Mouse (Mus musculus) kidney, adult 18-20 months (tissue): Measurements from ENCODE around the gene Mylpf.
A peak's percentile ranks its signal among the peaks of the same experiment; 100 is the strongest.
"Not testable (repeated sequence)": the region's sequence is repeated elsewhere in the genome, so short reads cannot be mapped to it uniquely, and the experiment has no call there.

ENCODE experiments used
- DNase-seq: peaks from one replicate; pipeline ENCODE4 v3.0.0; 2021

Gene Mylpf

DNA sequence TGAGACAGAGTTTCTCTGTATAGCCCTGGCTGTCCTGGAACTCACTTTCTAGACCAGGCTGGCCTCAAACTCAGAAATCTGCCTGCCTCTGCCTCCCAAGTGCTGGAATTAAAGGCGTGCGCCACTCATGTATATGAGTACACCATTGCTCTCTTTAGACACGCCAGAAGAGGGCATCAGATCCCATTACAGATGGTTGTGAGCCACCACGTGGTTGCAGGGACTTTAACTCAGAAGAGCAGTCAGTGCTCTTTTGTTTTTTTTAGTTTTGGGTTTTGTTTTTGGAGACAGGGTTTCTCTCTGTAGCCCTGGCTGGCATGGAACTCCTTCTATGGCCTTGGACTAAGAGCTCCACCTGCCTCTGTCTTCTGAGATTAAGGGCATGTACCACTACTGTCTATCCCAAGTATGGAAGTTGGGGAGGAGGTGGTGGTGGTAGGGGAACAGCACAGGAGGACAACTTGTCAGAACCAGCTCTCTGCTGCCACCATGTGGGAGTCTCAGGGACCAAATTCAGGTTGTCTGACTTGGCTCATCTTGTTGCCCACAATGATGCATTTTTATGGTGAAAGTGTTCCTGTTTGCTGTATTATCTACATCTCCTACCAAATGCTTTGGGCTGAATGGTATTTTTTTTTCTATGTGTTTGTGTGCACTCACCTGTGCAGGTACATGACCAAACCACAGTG, 20.1 kb downstream of the Mylpf start:
- DNase-seq = peak; percentile 81

DNA sequence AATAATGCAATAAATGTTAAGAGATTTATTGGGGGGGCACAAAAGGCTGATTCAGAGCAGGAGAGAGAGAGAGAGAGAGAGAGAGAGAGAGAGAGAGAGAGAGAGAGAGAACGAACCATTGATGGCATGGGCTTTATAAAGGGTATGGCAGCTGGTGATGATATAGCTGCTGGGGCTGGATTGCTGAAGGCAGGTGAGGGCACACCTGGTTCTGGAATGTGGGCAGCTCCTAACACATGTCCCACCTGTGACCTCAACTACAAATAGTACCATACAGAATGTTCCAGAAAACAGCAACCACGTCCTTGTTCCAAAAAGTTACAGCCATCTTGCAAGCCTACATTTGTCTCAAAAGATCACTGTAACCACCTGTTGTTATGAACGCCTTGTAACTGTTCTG, 22.7 kb downstream of the Mylpf start:
- no peak for DNase-seq

DNA sequence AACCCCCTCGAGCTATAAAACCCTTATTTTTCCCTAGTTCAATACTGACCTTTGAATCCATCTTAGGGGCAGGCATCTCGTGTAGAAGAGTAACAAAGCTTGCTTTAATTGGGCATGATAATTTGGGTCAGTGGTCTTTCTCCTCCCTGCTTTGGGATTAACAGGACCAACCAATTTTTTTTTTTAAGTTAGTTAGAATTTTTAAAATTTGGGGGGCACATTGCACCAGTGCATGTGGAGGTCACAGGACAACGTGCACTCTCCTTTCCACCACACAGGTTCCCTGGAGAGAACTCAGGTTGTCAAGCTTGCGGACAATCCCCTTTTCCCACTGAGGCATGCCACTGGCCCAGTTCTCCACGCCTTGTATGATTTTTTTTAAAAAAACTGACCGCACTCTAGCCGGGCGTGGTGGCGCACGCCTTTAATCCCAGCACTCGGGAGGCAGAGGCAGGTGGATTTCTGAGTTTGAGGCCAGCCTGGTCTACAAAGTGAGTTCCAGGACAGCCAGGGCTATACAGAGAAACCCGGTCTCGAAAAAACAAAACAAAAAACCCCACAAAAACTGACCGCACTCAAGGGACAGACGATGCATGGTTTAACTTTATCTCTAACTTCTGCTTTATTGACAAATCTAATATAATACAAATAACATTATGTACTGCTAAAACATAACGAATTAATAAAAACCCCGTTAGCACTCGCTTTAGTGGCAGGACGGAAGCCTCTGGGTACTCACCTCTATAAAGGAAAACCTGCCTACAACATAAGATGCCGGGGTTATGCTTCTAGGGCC, 23.3 kb downstream of the Mylpf start:
- DNase-seq = no peak

DNA sequence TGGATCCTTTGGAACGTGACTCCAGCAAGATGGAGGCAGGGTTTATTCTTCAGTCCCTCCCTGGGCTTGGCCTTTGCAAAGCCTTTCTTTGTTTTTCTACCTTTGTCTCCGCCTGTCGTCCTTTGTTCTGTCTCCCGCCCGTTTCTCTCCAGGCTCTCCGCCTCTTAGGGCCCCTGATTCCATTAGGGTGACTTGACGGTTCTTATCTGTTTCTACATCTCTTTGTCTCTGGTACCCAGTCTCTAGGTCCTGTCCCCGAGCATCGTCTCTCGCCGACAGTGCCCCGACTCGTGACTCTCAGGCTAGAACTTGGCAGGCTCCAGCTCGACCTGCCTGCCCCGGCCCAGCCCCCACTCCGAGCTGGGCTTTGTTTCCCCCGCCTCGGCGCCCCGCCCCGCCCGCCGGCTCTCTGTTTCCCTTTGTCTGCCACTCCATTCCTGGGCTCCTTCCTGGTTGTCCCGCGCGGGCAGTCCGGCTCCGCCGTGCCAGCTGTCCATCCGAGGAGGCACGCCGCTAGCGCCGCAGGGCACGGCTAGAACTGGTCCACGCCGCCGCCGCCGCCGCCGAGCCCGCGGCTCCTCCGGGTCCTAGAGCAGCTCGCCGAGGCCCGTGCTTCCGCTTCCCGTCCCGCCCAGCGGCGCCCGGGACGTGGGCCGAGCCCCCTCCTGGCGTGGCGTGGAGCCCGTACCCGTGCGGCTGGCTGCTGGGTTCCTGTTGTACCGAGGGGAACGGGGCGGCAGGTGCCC, 24.1 kb downstream of the Mylpf start, which contains the start of the genes Zfp553 and Sept1:
Gene Zfp553 (plus strand): TSS at position 440 of the 746 bp plus-strand sequence.
Gene Sept1 (minus strand): TSS at position 509 of the 746 bp plus-strand sequence.
- DNase-seq = peak; percentile 91

DNA sequence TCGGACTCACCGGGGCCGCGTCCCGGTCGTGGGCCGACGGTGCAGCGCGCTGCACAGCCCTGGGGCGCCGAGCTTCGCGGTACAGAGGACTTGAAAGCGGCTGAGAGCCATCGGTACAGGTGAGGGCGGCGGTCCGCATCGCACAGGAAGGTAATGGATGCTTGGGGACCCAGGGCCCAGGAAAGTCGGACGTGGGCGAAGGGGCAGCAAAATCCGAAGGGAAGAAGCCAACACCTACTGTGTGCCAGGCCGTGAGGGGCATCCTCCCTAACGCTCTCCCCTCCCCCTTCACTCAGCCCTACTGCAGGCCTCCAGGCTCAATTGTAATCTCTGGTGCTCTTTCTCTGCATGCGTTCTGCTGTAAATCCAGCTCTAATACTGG, 24.7 kb downstream of the Mylpf start:
- DNase-seq = no peak

DNA sequence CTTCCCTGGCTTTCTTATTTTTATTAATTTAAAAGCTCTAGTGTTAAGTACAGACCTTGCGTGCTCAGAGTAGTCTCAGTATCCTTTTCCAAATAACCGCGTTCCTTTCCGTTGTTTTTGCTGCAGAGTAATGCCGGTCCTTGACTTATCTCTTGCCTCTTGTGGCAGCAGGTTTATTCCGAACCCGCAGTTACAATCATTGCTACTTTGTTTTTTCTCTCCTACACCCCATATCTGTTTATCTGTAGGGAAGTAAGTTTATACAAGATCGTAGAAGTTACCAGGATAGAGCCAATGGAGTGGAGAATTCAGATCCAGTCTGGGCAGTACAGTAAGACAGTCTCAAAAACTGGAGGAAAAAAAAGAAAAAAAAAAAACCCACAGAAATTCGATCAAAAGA, 25.1 kb downstream of the Mylpf start:
- DNase-seq = no peak

DNA sequence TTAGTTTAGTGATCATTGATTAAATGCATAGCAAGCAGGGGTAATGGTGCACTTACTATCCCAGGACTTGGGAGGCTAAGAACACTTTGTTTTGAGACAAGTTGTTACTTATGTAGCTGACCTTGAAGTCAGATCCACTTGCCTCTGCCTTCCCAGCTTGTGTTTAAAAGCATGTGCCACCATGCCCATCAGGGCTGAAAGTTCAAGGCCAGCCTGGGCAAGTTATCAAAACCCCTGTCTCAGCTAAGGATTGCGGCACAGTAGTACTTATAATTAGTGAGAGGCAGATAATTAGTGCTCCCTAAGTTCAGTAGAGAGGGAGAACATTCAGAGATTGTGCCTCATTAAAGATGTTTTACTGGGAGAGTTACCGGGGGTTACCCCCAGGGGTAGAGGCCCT, 26.1 kb downstream of the Mylpf start:
- DNase-seq = no peak

DNA sequence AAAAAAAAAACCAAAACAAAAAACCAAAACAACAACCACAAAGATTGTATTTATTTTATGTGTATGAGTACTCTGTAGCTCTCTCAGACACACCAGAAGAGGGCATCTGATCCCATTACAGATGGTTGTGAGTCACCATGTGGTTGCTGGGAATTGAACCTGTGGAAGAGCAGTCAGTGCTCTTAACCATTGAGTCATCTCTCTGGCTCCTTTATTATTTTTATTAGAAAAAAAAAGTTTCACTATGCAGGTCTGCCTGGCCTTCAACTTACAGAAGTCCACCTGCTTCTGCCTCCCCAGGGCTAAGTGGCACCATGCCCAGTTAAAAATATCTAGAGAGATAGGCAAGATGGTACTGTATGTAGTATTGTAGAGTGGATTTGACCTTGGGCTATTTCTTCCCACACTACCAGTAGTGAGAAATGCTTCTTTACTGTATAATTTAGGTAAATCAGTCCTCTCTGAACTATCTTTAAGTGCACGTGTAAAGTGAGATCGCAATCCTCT, 34.7 kb downstream of the Mylpf start:
- DNase-seq = no peak

DNA sequence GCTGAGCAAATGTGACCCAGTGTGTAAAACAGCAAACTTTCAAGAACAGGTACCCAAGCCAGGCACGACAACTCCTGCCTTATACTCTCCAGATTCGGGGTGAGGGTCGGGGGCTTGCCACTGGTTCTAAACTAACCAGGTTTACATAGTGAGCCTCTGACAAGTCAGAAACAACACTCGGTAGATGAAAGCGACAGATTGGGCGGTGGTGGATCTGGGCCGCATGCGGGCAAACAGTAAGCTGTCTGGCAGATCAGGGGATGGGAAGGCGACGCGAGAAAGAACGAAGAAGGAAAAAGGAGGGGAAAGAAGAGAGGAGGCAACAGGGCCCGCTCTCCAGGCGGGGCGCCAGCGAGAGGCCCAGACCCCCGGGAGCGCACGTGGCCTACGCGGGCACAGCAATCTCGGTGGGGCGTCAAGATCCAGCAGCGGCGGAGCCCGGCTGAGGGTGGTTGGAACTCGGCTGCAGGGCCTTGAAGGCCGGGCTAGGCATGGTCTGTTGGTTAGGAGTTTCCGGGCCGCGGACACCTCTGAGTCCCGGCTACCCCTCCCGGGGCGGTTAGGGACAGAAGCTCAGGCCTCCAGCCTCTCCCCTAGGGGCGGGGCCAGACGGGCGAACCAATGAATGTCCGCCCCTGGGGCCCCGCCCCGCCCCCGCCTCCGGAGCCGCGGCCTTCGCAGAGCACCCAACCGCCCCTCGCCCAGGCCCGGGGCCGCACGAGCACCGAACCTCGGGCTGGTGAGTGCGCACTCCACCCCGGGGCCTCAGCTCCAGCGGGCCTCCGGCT, 35.4 kb downstream of the Mylpf start, which contains the start of gene Zfp771:
Gene Zfp771 (plus strand): TSS at position 405 of the 788 bp plus-strand sequence.
- DNase-seq = peak; percentile 96

DNA sequence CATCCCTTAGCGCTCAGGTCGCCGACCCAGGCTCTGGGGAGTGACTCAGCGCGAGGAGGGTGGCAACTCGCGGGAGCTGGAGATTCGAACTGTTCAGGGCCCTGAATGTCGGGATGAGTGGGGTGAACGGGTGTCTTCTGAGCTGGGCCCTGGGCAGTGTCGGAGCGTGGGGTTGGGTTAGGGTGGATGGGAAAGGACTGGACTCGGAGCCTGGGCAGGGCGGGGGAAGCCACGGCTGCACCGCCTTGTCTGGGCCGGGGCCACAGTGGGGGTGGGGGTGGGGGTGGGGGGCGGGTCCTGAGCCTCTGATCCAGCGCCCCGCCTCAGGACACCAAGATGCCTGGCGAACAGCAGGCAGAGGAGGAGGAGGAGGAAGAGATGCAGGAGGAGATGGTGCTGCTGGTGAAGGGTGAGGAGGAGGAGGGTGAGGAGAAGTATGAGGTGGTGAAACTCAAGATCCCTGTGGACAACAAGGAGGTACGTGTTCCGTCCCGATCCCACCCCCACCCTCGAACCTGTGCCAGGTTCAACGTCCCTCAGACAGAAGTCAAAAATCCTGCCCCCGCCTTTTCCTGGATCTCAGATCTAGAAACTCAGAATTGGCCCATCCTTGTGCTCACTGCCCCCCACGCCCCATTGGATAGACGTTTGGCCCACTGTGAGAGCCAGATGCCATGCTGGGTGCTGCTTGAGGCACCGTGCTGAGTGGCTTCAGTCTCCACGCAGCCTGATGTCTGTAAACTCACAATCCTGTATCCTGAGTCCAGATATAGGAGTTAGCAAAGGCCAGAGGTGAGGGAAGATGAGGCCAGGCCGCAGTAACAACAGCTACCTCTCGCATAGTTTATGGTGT, 36.2 kb downstream of the Mylpf start:
- DNase-seq = no peak

DNA sequence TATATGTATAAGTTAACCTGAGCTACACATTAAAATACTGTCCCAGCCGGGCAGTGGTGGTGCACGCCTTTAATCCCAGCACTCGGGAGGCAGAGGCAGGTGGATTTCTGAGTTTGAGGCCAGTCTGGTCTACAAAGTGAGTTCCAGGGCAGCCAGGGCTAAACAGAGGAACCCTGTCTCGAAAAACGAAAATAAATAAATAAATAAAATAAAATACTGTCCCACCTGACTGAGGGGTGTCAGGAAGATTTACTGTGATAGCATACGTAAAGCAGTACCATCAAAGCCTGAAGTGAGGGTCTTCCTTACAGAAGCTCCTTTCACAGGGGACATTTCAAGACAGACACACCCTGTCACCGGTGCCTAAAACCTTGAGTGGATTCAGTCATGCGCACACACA, 41.8 kb downstream of the Mylpf start:
- not testable (repeated sequence) for DNase-seq

DNA sequence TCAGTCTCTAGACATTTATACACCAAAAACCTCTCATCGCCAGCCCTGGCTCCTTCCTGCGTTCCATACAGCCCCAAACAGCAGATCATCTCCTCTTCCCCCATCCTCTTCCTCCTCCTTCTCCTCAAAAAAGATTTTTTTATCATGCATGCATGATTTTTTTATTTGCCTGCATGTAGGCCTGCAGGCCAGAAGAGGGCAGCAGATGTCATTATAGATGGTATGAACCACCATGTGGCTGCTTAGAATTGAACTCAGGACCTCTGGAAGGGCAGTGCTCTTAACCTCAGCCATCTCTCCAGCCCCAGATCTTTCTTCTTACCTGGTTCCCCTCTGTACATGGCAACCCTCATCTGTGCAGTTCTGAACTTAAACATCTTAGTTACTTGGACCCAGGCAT, 43.7 kb downstream of the Mylpf start:
- DNase-seq = no peak

DNA sequence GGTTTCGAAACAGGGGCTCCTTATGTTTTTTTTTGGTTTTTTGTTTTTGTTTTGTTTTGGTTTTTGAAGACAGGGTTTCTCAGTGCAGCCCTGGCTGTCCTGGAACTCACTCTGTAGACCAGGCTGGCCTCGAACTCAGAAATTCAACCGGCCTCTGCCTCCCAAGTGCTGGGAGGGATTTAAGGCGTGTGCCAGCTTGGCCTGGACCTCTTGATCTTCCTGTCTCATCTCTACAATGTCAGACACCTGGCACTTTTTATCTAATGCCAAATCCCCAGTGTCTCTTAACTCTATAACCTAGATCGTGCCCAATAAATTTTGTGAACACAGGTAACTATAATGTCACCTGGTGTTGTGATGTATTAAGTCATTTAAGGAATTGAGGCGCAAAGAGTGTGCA, 44.7 kb downstream of the Mylpf start:
- DNase-seq = no peak

DNA sequence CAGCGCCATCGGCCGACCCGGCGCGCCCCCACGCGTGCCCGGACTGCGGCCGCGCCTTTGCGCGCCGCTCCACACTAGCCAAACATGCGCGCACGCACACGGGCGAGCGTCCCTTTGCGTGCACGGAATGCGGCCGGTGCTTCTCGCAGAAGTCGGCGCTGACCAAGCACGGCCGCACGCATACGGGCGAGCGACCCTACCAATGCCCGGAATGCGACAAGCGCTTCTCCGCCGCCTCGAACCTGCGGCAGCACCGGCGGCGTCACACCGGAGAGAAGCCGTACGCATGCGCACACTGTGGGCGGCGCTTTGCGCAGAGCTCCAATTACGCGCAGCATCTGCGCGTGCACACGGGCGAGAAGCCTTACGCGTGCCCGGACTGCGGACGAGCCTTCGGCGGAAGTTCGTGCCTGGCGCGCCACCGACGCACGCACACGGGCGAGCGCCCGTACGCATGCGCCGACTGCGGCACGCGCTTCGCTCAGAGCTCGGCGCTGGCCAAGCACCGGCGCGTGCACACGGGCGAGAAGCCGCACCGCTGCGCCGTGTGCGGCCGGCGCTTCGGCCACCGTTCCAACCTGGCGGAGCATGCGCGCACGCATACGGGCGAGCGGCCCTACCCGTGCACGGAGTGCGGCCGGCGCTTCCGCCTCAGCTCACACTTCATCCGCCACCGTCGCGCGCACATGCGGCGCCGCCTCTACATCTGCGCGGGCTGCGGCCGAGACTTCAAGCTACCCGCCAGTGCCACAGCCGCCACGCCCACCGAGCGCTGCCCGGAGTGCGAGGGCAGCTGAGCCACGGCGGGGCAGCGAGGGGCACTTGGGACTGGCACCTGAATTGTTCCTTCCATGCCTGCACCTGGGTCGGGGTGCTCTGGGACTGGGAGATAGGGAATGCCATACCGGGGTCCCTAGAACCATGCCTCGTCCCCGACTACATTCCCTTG, 45.4 kb downstream of the Mylpf start:
- peak; percentile 92 for DNase-seq

DNA sequence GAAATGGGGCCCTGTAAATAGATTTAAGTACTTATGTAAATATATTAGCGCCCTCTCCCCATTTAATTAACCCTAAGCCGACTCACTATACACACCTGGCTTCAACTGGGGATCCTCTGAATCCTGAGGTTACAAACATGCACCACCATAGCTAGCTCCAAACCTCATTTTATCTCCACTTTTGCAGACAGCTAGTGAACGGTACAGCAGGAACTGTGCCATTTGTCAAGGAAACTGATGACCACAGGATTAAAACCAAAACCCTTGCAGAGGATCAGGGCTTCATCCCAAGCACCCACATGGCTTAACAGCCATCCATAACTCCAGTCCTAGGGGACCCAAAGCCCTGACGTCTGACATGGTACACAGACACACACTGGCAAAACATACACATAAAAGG, 46.3 kb downstream of the Mylpf start:
- DNase-seq = no peak

DNA sequence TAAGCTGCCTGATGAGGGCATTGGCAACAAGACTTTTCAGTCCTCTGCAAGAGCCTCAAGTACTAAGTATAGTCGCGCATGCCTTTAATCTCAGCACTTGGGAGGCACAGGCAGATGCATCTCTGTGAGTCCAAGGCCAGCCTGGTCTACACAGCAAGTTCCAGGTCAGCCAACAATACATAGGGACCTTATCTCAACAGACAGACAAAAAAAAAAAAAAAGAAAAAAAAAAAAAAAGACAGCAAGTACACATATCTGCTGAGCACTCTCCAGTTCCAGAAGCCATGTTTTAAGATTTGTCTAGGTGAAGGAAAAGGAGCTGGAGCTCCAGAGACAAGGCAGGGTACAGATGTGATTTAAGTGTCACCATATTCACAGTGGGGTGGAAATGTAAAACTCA, 47.3 kb downstream of the Mylpf start:
- no peak for DNase-seq

DNA sequence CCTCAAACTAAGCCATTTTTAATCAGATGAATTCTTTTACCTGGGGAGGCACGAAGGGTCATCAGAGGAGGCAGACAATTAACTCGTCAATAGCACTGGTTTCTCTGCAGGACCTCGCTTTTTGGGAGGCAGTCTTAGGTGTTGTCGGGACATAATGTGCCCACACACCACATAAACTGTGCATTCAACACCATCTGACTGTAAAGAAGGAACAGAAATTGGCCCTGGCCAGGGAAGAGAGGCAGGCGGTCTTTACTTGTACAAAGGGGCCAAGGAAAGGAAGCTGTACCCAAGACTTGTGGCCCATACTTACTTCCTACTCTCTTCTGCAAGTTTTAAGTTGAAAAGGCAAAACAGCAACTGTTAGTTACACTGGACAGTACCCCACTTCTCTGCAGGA, 47.8 kb downstream of the Mylpf start:
- no peak for DNase-seq

DNA sequence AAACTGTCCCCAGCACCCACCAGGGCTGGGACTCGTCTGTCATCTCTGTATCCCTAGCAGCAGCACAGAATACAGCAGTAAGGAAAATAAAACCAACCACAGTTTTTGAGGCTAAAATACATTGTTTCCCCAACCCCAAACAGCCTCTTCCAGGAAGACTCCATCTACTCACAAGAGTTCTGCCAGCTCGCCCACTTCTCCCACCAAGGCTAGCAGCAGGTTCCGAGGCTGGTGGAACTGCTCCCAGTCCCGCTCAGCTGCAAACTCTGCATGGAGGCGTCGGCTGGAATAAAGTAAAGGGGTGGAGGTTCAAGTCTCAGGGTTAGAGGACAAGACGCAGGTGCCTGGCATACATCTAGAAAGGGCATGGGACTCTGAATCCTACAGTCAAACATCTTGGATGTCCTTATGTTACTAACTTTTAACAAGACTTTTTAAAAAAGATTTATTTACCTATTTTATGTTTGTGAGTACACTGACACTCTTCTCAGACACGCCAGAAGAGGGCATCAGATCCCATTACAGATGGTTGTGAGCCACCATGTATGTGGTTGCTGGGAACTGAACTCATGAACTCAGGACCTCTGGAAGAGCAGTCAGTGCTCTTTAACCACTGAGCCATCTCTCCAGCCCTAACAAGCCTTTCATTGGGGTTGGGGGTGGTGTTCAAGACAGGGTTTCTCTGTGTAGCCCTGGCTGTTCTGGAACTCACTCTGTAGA, 50.7 kb downstream of the Mylpf start:
- DNase-seq = no peak

DNA sequence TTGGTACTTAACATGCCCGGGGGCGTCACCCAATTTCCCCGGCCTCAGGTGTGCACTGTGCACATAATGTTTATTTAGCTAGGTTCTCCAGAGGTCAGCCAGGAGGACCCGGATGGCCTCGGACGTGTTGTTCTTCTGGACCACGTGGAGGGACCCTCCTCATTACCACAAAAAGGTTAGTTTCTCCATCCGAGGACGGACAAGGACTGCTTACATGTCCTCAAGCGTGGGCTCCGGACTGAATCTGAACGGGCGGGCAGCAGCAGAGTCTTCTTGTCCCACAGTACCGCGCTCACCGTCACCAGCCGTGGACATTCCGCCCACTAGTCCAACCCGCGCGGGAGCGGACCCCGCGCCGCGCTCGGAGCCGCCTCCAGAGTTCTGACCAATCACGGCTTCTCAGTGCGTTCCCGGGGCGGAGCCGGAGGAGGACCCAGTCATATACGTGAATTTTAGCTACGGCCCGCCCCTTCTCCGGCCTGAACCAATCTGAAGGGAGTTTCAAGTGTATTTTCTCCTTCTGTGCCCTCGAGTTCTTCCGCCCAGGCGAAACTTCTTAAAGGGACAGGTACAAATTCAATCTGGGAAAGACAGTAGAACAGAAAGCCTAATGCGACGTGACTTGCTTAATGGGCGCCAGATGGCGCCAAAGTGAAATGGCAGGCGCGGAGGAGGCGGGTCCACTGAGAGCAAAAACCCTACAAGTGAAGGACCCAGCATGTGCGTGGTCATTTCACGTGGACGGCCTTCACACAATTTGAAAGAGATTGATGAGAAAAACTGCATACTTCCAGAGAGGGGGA, 51.8 kb downstream of the Mylpf start, which contains the start of gene Dctpp1:
Gene Dctpp1 (minus strand): TSS at position 401 of the 803 bp plus-strand sequence.
- peak; percentile 98 for DNase-seq
